Mouse (Mus musculus): ENCODE measurements around the gene Plxna4. TPM values are rescaled to one million over a fixed set of nuclear protein-coding genes. Genes with fewer than 3 reads are reported as not detected.

The Plxna4 gene
- polyA plus RNA-seq, 1 experiment from 2014 or later = 3.6 TPM

DNA sequence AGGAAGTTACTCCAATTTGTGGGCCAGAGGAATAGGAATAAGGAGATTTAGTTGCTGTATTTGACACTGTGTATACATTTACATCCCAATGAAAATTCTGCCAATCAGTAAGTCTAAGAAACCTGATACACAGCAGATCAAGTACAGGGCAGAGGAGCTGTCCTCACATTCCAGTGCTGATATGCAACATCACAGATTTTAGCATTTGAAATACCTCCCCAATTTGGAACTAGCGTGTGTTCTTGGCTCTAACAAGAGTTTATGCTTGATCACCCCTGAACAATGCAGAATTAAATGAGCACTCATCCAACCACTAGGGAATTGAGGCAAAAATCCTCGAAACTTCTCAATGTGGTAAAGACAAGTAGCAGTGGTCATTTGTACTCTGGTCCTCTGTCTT, 307.3 kb downstream of the Plxna4 start:
- Histone ChIP-seq H3K9ac (ENCODE audit: low read length) (no peak overlapping the region), H3K4me1 (ENCODE audit: control insufficient read depth, insufficient read depth, low read length) (no peaks in the 10 kb centered on the region), H3K4me2 (no peak overlapping the region), H3K27ac (ENCODE audit: low read depth, low read length) (no peak overlapping the region), H3K36me3 (ENCODE audit: control insufficient read depth, insufficient read depth, low read length) (no peaks in the 10 kb centered on the region), H3K4me3 (ENCODE audit: low read depth, low read length) (no peak overlapping the region), H3K27me3 (ENCODE audit: control insufficient read depth, insufficient read depth, low read length) (no peaks in the 10 kb centered on the region), H3K9me3 (ENCODE audit: control insufficient read depth, low read length) (no peaks in the 10 kb centered on the region)
- DNase-seq (ENCODE audit: low spot score, missing footprints) (no peak), ATAC-seq (ENCODE audit: low FRiP score) (no peak)
- 27% methylated on average over 2 of the region's 2 CpGs for WGBS

DNA sequence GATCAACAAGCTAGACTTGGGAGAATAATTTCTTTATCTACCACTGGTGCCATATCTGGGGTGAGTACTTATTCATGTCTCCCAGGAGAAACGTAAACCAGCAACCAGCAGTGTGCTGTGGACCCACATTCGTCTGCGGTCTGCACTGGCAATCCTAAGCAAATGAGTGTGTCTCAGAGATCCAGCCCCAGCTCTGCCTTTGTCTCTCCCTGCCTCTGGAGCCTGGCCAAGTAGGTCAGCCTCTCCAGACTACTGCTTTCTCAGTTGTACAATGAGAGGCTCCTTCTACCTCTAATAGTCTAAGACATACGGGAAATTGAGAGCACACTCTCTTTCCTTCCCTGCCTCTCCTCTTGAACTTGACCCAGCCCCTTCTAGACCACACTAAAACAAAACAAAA, 316.5 kb downstream of the Plxna4 start:
- Histone ChIP-seq H3K4me3 (ENCODE audit: low read depth, low read length) (no peak overlapping the region), H3K9me3 (ENCODE audit: control insufficient read depth, low read length) (no peaks in the 10 kb centered on the region), H3K36me3 (ENCODE audit: control insufficient read depth, insufficient read depth, low read length) (no peaks in the 10 kb centered on the region), H3K4me1 (ENCODE audit: control insufficient read depth, insufficient read depth, low read length) (no peaks in the 10 kb centered on the region), H3K27ac (ENCODE audit: low read depth, low read length) (no peak overlapping the region), H3K27me3 (ENCODE audit: control insufficient read depth, insufficient read depth, low read length) (no peaks in the 10 kb centered on the region), H3K4me2 (no peak overlapping the region), H3K9ac (ENCODE audit: low read length) (no peak overlapping the region)
- ATAC-seq (ENCODE audit: low FRiP score) (no peak), DNase-seq (ENCODE audit: low spot score, missing footprints) (no peak)
- 86% methylated on average over 4 of the region's 4 CpGs for WGBS

DNA sequence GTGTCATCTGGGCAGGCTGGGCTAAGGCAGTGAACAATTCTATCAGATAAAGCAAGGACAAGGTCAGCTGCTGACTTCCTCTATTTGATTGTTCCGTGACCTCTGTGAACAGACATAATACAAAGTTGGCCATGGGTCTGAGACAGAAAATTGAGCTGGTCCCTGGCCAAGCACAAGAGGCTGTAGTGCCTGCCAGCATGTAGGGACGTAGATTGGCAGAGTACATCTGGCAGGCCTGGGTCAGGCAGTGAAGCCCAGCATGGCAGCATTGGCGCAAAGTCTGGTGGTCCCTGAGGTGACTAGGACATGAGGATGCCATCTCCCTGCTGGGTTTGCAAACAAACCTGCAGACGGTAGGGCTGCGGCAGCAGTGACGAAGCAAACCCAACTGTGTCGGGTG, 321.9 kb downstream of the Plxna4 start:
- no peaks in the 10 kb centered on the region; the same call in 1 of the 2 replicates for H3K4me1 ChIP-seq (ENCODE audit: control insufficient read depth, insufficient read depth, low read length)
- H3K4me2 ChIP-seq = no peak overlapping the region
- H3K4me3 ChIP-seq (ENCODE audit: low read depth, low read length) = no peak overlapping the region
- H3K27ac ChIP-seq (ENCODE audit: low read depth, low read length) = no peak overlapping the region
- DNase-seq (ENCODE audit: low spot score, missing footprints) = no peak
- no peaks in the 10 kb centered on the region for H3K9me3 ChIP-seq (ENCODE audit: control insufficient read depth, low read length)
- no peaks in the 10 kb centered on the region for H3K36me3 ChIP-seq (ENCODE audit: control insufficient read depth, insufficient read depth, low read length)
- 87% methylated on average over 7 of the region's 7 CpGs for WGBS
- no peak for ATAC-seq (ENCODE audit: low FRiP score)
- no peak overlapping the region for H3K9ac ChIP-seq (ENCODE audit: low read length)
- H3K27me3 ChIP-seq (ENCODE audit: control insufficient read depth, insufficient read depth, low read length) = no peaks in the 10 kb centered on the region

DNA sequence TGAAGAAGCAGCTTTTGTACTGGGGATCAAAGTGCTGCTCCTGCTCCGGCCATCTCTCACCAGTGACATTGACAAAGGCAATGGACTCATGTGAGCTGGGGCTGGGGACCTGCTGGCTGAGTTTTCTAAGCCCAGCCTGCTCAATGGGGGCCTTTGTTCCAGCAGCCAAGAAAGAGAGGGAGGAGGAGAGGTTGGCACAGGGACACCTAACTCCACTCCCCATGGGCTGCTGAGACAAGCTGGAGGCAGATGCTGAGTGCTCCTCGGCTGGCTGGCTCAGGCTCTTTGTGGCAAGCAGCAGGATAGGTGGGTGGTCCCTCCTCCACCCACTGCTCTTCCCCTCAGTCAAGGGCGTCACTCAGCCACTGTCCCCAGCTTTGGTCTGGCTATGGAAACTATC, 326.7 kb downstream of the Plxna4 start:
- no peaks in the 10 kb centered on the region for H3K36me3 ChIP-seq (ENCODE audit: control insufficient read depth, insufficient read depth, low read length)
- no peak overlapping the region for H3K27ac ChIP-seq (ENCODE audit: low read depth, low read length)
- DNase-seq (ENCODE audit: low spot score, missing footprints) = no peak
- H3K9ac ChIP-seq (ENCODE audit: low read length) = no peak overlapping the region; the same call in 1 of the 2 replicates
- no peak overlapping the region for H3K4me3 ChIP-seq (ENCODE audit: low read depth, low read length)
- no peak overlapping the region for H3K4me2 ChIP-seq
- H3K27me3 ChIP-seq (ENCODE audit: control insufficient read depth, insufficient read depth, low read length) = no peaks in the 10 kb centered on the region
- no peak for ATAC-seq (ENCODE audit: low FRiP score)
- H3K4me1 ChIP-seq (ENCODE audit: control insufficient read depth, insufficient read depth, low read length) = peaks cover 2% of the 10 kb centered on the region; the same call in 1 of the 2 replicates
- no peaks in the 10 kb centered on the region for H3K9me3 ChIP-seq (ENCODE audit: control insufficient read depth, low read length)
- WGBS = 22% methylated on average over 3 of the region's 3 CpGs

DNA sequence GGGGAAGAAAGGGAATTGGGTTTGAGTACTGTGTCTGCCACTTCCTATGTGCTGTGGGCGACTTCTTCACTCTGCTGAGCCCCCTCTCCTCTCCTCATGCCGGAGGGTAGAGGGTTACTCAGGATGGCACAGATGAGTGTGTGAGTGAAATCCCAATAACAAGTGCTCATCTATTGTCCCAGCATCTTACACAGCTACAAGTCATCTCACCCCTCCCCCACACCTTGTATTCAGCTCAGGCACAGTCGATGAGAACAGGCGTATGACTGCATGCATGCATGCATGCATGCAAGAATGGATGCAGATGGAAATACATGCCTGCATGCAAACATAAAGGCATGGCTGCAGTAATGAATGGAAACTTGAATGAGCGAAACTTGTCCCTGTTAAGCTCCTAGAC, 327.7 kb downstream of the Plxna4 start:
- H3K4me2 ChIP-seq = no peak overlapping the region
- H3K27me3 ChIP-seq (ENCODE audit: control insufficient read depth, insufficient read depth, low read length) = no peaks in the 10 kb centered on the region
- H3K36me3 ChIP-seq (ENCODE audit: control insufficient read depth, insufficient read depth, low read length) = no peaks in the 10 kb centered on the region
- no peak overlapping the region for H3K9ac ChIP-seq (ENCODE audit: low read length)
- H3K9me3 ChIP-seq (ENCODE audit: control insufficient read depth, low read length) = no peaks in the 10 kb centered on the region
- WGBS = 76% methylated on average over 5 of the region's 5 CpGs
- no peak overlapping the region for H3K27ac ChIP-seq (ENCODE audit: low read depth, low read length)
- ATAC-seq (ENCODE audit: low FRiP score) (no peak), DNase-seq (ENCODE audit: low spot score, missing footprints) (no peak)
- H3K4me3 ChIP-seq (ENCODE audit: low read depth, low read length) = no peak overlapping the region
- H3K4me1 ChIP-seq (ENCODE audit: control insufficient read depth, insufficient read depth, low read length) = peaks cover 2% of the 10 kb centered on the region; the same call in 1 of the 2 replicates

DNA sequence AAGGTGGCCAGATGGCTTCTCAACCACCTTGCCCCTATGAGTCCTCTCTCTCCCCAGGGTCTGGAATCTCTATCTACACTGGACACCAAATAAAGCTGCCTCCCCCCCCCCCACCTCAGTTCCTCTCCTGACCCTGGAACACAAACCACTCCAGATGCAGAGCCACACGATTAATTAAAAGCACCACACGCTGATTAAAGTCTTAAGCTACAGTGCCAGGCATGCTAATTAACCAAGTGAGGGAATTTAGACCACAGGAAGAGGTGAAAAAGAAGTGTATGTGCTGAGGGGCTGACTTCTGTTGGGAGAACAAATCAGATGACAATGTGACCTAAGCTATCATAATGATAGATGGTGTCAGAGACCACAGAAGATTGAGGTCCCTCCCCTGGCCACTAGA, 332.8 kb downstream of the Plxna4 start:
- DNase-seq (ENCODE audit: low spot score, missing footprints) (no peak), ATAC-seq (ENCODE audit: low FRiP score) (no peak)
- H3K4me3 ChIP-seq (ENCODE audit: low read depth, low read length) = no peak overlapping the region
- H3K36me3 ChIP-seq (ENCODE audit: control insufficient read depth, insufficient read depth, low read length) = no peaks in the 10 kb centered on the region
- H3K27me3 ChIP-seq (ENCODE audit: control insufficient read depth, insufficient read depth, low read length) = no peaks in the 10 kb centered on the region
- H3K4me2 ChIP-seq = no peak overlapping the region
- H3K4me1 ChIP-seq (ENCODE audit: control insufficient read depth, insufficient read depth, low read length) = no peaks in the 10 kb centered on the region
- no peaks in the 10 kb centered on the region for H3K9me3 ChIP-seq (ENCODE audit: control insufficient read depth, low read length)
- WGBS = 54% methylated on average over 2 of the region's 2 CpGs
- H3K9ac ChIP-seq (ENCODE audit: low read length) = no peak overlapping the region
- H3K27ac ChIP-seq (ENCODE audit: low read depth, low read length) = no peak overlapping the region

DNA sequence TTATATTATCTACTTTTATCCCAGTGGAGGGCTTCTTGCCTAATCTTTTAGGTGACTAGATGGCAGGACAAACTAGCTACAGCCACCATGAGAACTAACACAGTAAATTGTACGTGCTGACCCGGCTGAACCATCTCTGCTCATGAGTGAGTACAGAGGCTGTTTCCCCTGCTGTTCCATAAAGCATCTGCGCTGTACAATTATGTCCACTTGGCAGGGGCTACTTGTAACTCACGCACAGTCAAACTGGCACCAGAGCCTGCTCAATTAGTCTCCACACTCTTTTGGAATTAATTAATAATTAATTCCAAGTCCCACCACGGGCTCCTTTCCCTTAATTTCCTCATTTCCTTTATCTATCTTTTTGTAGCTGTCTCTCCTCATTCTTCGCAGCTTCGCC, 335.8 kb downstream of the Plxna4 start:
- no peak for ATAC-seq (ENCODE audit: low FRiP score)
- Histone ChIP-seq H3K4me2 (no peak overlapping the region), H3K9ac (ENCODE audit: low read length) (no peak overlapping the region), H3K27me3 (ENCODE audit: control insufficient read depth, insufficient read depth, low read length) (no peaks in the 10 kb centered on the region), H3K27ac (ENCODE audit: low read depth, low read length) (no peak overlapping the region), H3K4me1 (ENCODE audit: control insufficient read depth, insufficient read depth, low read length) (no peaks in the 10 kb centered on the region), H3K36me3 (ENCODE audit: control insufficient read depth, insufficient read depth, low read length) (no peaks in the 10 kb centered on the region), H3K9me3 (ENCODE audit: control insufficient read depth, low read length) (no peaks in the 10 kb centered on the region), H3K4me3 (ENCODE audit: low read depth, low read length) (no peak overlapping the region)
- 88% methylated on average over 7 of the region's 7 CpGs for WGBS
- no peak for DNase-seq (ENCODE audit: low spot score, missing footprints)

DNA sequence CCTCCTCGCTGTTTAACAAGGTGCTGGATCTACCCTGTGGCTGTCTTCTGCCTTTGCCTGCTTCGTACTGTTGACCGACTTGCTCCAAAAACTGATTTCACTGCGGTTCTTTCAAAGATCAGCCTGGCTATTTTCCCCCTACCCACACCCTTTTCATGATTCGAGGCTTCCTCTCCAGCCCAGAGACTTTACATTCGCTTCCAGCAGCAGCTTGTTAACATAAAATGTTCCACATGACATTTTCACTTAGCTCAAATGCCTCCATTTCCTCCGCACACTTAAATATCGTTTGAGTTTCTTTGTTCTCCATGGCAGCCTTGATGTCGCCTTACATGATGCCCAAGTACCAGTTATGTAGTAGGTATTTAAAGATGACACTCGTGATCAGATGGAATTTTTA, 336.3 kb downstream of the Plxna4 start:
- WGBS = 88% methylated on average over 10 of the region's 10 CpGs
- no peak for ATAC-seq (ENCODE audit: low FRiP score)

DNA sequence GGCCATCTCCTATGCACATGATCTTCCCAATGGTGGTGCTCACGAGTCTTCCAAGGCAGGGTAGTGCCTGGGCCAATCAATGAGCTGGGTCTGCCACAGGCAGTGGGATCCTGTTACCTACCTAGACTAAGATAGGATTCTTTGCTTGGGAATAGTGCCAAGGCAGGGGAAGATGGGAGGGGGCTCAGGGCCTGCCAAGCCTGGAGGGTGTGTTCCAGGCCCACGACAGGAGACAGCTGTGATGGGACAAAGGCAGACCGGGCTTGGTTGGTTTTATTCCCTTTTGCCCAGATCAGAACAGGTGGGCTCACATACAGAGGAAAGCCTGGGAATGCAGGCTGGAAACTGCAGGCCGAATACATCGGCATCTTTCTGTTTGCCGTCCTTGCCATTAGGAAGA, 342.0 kb downstream of the Plxna4 start:
- no peaks in the 10 kb centered on the region for H3K4me1 ChIP-seq (ENCODE audit: control insufficient read depth, insufficient read depth, low read length)
- H3K36me3 ChIP-seq (ENCODE audit: control insufficient read depth, insufficient read depth, low read length) = no peaks in the 10 kb centered on the region
- no peaks in the 10 kb centered on the region for H3K27me3 ChIP-seq (ENCODE audit: control insufficient read depth, insufficient read depth, low read length)
- H3K9ac ChIP-seq (ENCODE audit: low read length) = no peak overlapping the region
- WGBS = 86% methylated on average over 6 of the region's 6 CpGs
- H3K4me2 ChIP-seq = no peak overlapping the region
- DNase-seq (ENCODE audit: low spot score, missing footprints) (no peak), ATAC-seq (ENCODE audit: low FRiP score) (no peak)
- H3K9me3 ChIP-seq (ENCODE audit: control insufficient read depth, low read length) = no peaks in the 10 kb centered on the region
- H3K27ac ChIP-seq (ENCODE audit: low read depth, low read length) = no peak overlapping the region
- H3K4me3 ChIP-seq (ENCODE audit: low read depth, low read length) = no peak overlapping the region

More for the DNA sequence above, 336.3 kb downstream of the Plxna4 start:
- Histone ChIP-seq H3K27me3 (ENCODE audit: control insufficient read depth, insufficient read depth, low read length) (no peaks in the 10 kb centered on the region), H3K9me3 (ENCODE audit: control insufficient read depth, low read length) (no peaks in the 10 kb centered on the region), H3K4me1 (ENCODE audit: control insufficient read depth, insufficient read depth, low read length) (no peaks in the 10 kb centered on the region), H3K27ac (ENCODE audit: low read depth, low read length) (no peak overlapping the region), H3K4me3 (ENCODE audit: low read depth, low read length) (no peak overlapping the region), H3K9ac (ENCODE audit: low read length) (no peak overlapping the region), H3K36me3 (ENCODE audit: control insufficient read depth, insufficient read depth, low read length) (no peaks in the 10 kb centered on the region), H3K4me2 (no peak overlapping the region)
- DNase-seq (ENCODE audit: low spot score, missing footprints) = no peak

DNA sequence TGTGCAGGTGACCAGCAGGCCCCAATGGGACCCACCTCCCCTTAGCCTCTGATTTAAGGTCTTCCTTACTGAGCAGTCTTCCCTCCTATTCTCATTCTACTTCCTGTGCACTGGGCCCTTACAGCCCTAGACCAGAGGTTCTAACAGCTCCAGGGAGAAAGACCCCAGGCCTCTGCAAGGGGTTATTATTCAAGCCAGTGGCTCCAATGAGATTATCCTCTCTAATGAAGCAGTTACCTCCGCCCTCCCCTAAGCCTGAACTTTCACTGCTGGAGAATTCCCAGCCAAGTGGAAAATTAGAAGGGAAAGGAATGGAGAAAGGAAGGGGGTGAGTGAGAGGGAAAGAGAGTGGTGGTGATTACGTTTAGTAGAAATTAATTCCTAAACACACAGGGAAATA, 345.0 kb downstream of the Plxna4 start:
- ATAC-seq (ENCODE audit: low FRiP score) (no peak), DNase-seq (ENCODE audit: low spot score, missing footprints) (no peak)
- Histone ChIP-seq H3K36me3 (ENCODE audit: control insufficient read depth, insufficient read depth, low read length) (no peaks in the 10 kb centered on the region), H3K4me3 (ENCODE audit: low read depth, low read length) (no peak overlapping the region), H3K4me1 (ENCODE audit: control insufficient read depth, insufficient read depth, low read length) (no peaks in the 10 kb centered on the region), H3K4me2 (no peak overlapping the region), H3K27ac (ENCODE audit: low read depth, low read length) (no peak overlapping the region), H3K9ac (ENCODE audit: low read length) (no peak overlapping the region), H3K27me3 (ENCODE audit: control insufficient read depth, insufficient read depth, low read length) (no peaks in the 10 kb centered on the region), H3K9me3 (ENCODE audit: control insufficient read depth, low read length) (no peaks in the 10 kb centered on the region)
- WGBS = 20% methylated on average over 2 of the region's 2 CpGs

Measured in midbrain, embryonic 11.5 days (tissue).